Mouse (Mus musculus) embryonic facial prominence, embryonic 12.5 days (tissue): ENCODE data around the gene Bcl2a1d. TPM values are rescaled to one million over a fixed set of nuclear protein-coding genes. Genes with fewer than 3 reads are reported as not detected.
"Not testable (repeated sequence)": the region's sequence is repeated elsewhere in the genome, so short reads cannot be mapped to it uniquely, and the experiment has no call there.

Experiments used
- ATAC-seq: fragments of 200-750 bp; cut with Nextera tagmentation; 2 replicates; pipeline ENCODE4 v1.8.0; 2017; ENCODE audit not compliant: insufficient number of reproducible peaks, insufficient read depth, low FRiP score, low TSS enrichment
- H3K27ac ChIP-seq: fragments of 300-500 bp; sonication (generic); 2 replicates; pipeline ENCODE4 v1.5.1; 2016; ENCODE audit warnings: mild to moderate bottlenecking
- H3K27me3 ChIP-seq: fragments of 300-500 bp; sonication (generic); 2 replicates; pipeline ENCODE4 v1.6.1; 2016; ENCODE audit warnings: mild to moderate bottlenecking, moderate library complexity
- H3K36me3 ChIP-seq: fragments of 300-500 bp; sonication (generic); 2 replicates; pipeline ENCODE4 v1.6.1; 2016; ENCODE audit warnings: mild to moderate bottlenecking
- H3K4me1 ChIP-seq: fragments of 300-500 bp; sonication (generic); 2 replicates; pipeline ENCODE4 v1.6.1; 2016
- H3K4me2 ChIP-seq: fragments of 300-500 bp; sonication (generic); replicated peaks from 2 replicates; pipeline ENCODE4 v1.6.1; 2016; ENCODE audit warnings: mild to moderate bottlenecking, moderate library complexity
- H3K4me3 ChIP-seq: fragments of 300-500 bp; sonication (generic); 2 replicates; pipeline ENCODE4 v1.5.1; 2016; ENCODE audit warnings: mild to moderate bottlenecking
- H3K9ac ChIP-seq: fragments of 300-500 bp; sonication (generic); 2 replicates; pipeline ENCODE4 v1.6.1; 2016; ENCODE audit warnings: mild to moderate bottlenecking, moderate library complexity
- H3K9me3 ChIP-seq: fragments of 300-500 bp; sonication (generic); 2 replicates; pipeline ENCODE4 v1.6.1; 2016; ENCODE audit warnings: mild to moderate bottlenecking, moderate library complexity
- WGBS: fragments of 180-500 bp; shearing (Covaris S2); methylation state at CpG from one replicate; pipeline ENCODE4 v1.1.7; 2016; 5-methylcytosine and 5-hydroxymethylcytosine counted together
- polyA plus RNA-seq: library from polyadenylated mRNA; unstranded; fragments of >200 nt; fragmentation: Nextera tagmentation; extraction: Ambion mirVana; gene quantifications from 2 replicates; pipeline ENCODE4 v1.2.1, GENCODE M21; 2016

Gene Bcl2a1d
- polyA plus RNA-seq, 1 experiment from 2014 or later = not detected

- not testable (repeated sequence) for H3K4me3 ChIP-seq, H3K27me3 ChIP-seq, H3K4me1 ChIP-seq, H3K36me3 ChIP-seq, H3K9ac ChIP-seq, H3K9me3 ChIP-seq, ATAC-seq, H3K27ac ChIP-seq, H3K4me2 ChIP-seq
- 88% methylated on average over 1 of the region's 1 CpGs for WGBS
Observed at GRCm38 (mm10) chr9:88686719-88687118, 45.0 kb downstream of the Bcl2a1d start.

Other genes starting within 250 kb of the Bcl2a1d start
- 122 and 127 TPM in 2 replicates for gene Syncrip, start 249.3 kb downstream of the Bcl2a1d start, polyA plus RNA-seq
- gene Zfp949, start 183.9 kb downstream of the Bcl2a1d start, polyA plus RNA-seq = 12.9 and 14.2 TPM in 2 replicates
- 0.20 TPM in 1 of 2 replicates, not detected in the other for gene Trim43a, start 151.0 kb downstream of the Bcl2a1d start, polyA plus RNA-seq
- gene Mthfsl, start 11.6 kb downstream of the Bcl2a1d start, polyA plus RNA-seq = 35.9 and 39.6 TPM in 2 replicates
- 0.17 TPM in 1 of 2 replicates, not detected in the other for gene Trim43c, start 107.2 kb upstream of the Bcl2a1d start, polyA plus RNA-seq
- not detected in 2 replicates for gene Bcl2a1a, start 225.0 kb upstream of the Bcl2a1d start, polyA plus RNA-seq